Comparison of ENCODE assay signal across 8 mouse cellular contexts in genomic region chr11:72606694-72607407, GRCm38 (mm10). TPM values are rescaled to one million over a fixed set of nuclear protein-coding genes. Genes with fewer than 3 reads are reported as not detected.
DNase-seq lines count a peak whose midpoint lies in the region; ATAC-seq and TF ChIP-seq lines count a peak whose summit lies in the region.

TSS of gene Ube2g1 (plus strand) at chr11:72607283.

- peak; percentile 98 for TF ChIP-seq POLR2A in testis, adult 2 months (IDR thresholded peaks at IDR 0.05; ENCODE audit: control insufficient read depth, low read depth, low read length)

- H3K27me3 ChIP-seq in E14TG2a.4 (ENCODE audit: insufficient read depth, low read length): no peaks in the 10 kb centered on the region
- H3K27me3 ChIP-seq in forebrain, embryonic 12.5 days: no peaks in the 10 kb centered on the region
- no peaks in the 10 kb centered on the region for H3K27me3 ChIP-seq in heart, postnatal 0 days (ENCODE audit: control insufficient read depth, insufficient read depth, low read length)
- no peaks in the 10 kb centered on the region for H3K27me3 ChIP-seq in liver, embryonic 16.5 days (ENCODE audit: control insufficient read depth, insufficient read depth, low read depth, low read length)
- H3K27me3 ChIP-seq in neural tube, embryonic 13.5 days: no peaks in the 10 kb centered on the region
- no peaks in the 10 kb centered on the region for H3K27me3 ChIP-seq in testis, adult 2 months (ENCODE audit: control insufficient read depth, insufficient read depth, low read length)

- H3K4me2 ChIP-seq in forebrain, embryonic 12.5 days: peak within 1 kb of the TSS; percentile 60
- peak within 1 kb of the TSS; percentile 61 for H3K4me2 ChIP-seq in heart, postnatal 0 days (ENCODE audit: low read depth, low read length)
- peak within 1 kb of the TSS; percentile 91 for H3K4me2 ChIP-seq in liver, embryonic 16.5 days (ENCODE audit: low read depth, low read length)
- H3K4me2 ChIP-seq in neural tube, embryonic 13.5 days: peak within 1 kb of the TSS; percentile 58

- ATAC-seq in forebrain, embryonic 12.5 days (ENCODE audit: low FRiP score): peak; percentile 96
- ATAC-seq in heart, postnatal 0 days (ENCODE audit: insufficient read depth, low read depth): peak; percentile 90
- ATAC-seq in liver, embryonic 16.5 days (ENCODE audit: low read depth): peak; percentile 92
- peak; percentile 94 for ATAC-seq in neural tube, embryonic 13.5 days (ENCODE audit: low read depth)

- peak within 1 kb of the TSS; percentile 99 for H3K4me3 ChIP-seq in E14TG2a.4 (replicated peaks; ENCODE audit: low read length)
- H3K4me3 ChIP-seq in forebrain, embryonic 12.5 days (replicated peaks): peak within 1 kb of the TSS; percentile 75
- H3K4me3 ChIP-seq in heart, postnatal 0 days (ENCODE audit: low read depth, low read length): peak within 1 kb of the TSS; percentile 99
- peak within 1 kb of the TSS; percentile 91 for H3K4me3 ChIP-seq in liver, embryonic 16.5 days (ENCODE audit: low read depth, low read length)
- H3K4me3 ChIP-seq in neural tube, embryonic 13.5 days: peak within 1 kb of the TSS; percentile 97
- H3K4me3 ChIP-seq in testis, adult 2 months (ENCODE audit: control insufficient read depth, low read depth, low read length): peak within 1 kb of the TSS; percentile 99

- H3K27ac ChIP-seq in forebrain, embryonic 12.5 days: peak within 1 kb of the TSS; percentile 98
- H3K27ac ChIP-seq in heart, postnatal 0 days (ENCODE audit: low read depth): peak within 1 kb of the TSS; percentile 99
- H3K27ac ChIP-seq in liver, embryonic 16.5 days (ENCODE audit: low read length): peak within 1 kb of the TSS; percentile 99
- H3K27ac ChIP-seq in neural tube, embryonic 13.5 days (replicated peaks): peak within 1 kb of the TSS; percentile 99
- peak within 1 kb of the TSS; percentile 99 for H3K27ac ChIP-seq in testis, adult 2 months (ENCODE audit: control insufficient read depth, insufficient read depth, low read depth, low read length)

- no peaks in the 10 kb centered on the region for H3K36me3 ChIP-seq in E14TG2a.4 (ENCODE audit: insufficient read depth, low read length)
- no peaks in the 10 kb centered on the region for H3K36me3 ChIP-seq in forebrain, embryonic 12.5 days (replicated peaks)
- no peaks in the 10 kb centered on the region for H3K36me3 ChIP-seq in heart, postnatal 0 days (replicated peaks; ENCODE audit: control insufficient read depth, insufficient read depth, low read length)
- H3K36me3 ChIP-seq in liver, embryonic 16.5 days (ENCODE audit: control insufficient read depth, insufficient read depth): no peaks in the 10 kb centered on the region
- H3K36me3 ChIP-seq in neural tube, embryonic 13.5 days: no peaks in the 10 kb centered on the region
- no peaks in the 10 kb centered on the region; the same call in 1 of the 2 replicates for H3K36me3 ChIP-seq in testis, adult 2 months (ENCODE audit: control insufficient read depth, insufficient read depth, low read length)

- H3K9me3 ChIP-seq in E14TG2a.4 (ENCODE audit: low read length): no peaks in the 10 kb centered on the region
- H3K9me3 ChIP-seq in forebrain, embryonic 12.5 days: no peaks in the 10 kb centered on the region
- no peaks in the 10 kb centered on the region for H3K9me3 ChIP-seq in heart, postnatal 0 days (replicated peaks; ENCODE audit: control insufficient read depth, low read length)
- H3K9me3 ChIP-seq in liver, embryonic 16.5 days (replicated peaks; ENCODE audit: control insufficient read depth, low read length): no peaks in the 10 kb centered on the region
- H3K9me3 ChIP-seq in neural tube, embryonic 13.5 days: no peaks in the 10 kb centered on the region

- peaks cover 36% of the 10 kb centered on the region for H3K4me1 ChIP-seq in E14TG2a.4 (replicated peaks; ENCODE audit: low read depth, low read length)
- H3K4me1 ChIP-seq in forebrain, embryonic 12.5 days: peaks cover 10% of the 10 kb centered on the region
- peaks cover 13% of the 10 kb centered on the region; the same call in 1 of the 2 replicates for H3K4me1 ChIP-seq in heart, postnatal 0 days (ENCODE audit: control insufficient read depth, insufficient read depth)
- peaks cover 4% of the 10 kb centered on the region for H3K4me1 ChIP-seq in liver, embryonic 16.5 days (ENCODE audit: control insufficient read depth, low read depth, low read length)
- H3K4me1 ChIP-seq in neural tube, embryonic 13.5 days (replicated peaks): peaks cover 28% of the 10 kb centered on the region
- peaks cover 2% of the 10 kb centered on the region; the same call in 1 of the 2 replicates for H3K4me1 ChIP-seq in testis, adult 2 months (ENCODE audit: control insufficient read depth, insufficient read depth, low read length)

- peak; percentile 96 for DNase-seq in c-Kit-positive CD71-positive TER-119-positive erythroid progenitor cells, embryonic 14.5 days (ENCODE audit: low spot score)
- DNase-seq in heart, postnatal 0 days (ENCODE audit: low spot score): peak; percentile 95
- peak; percentile 98 to 99 for DNase-seq in kidney, postnatal 4 days

- no peak for TF ChIP-seq CTCF in E14TG2a.4 (conservative IDR thresholded peaks at IDR 0.05; ENCODE audit: low read length)
- TF ChIP-seq CTCF in heart, postnatal 0 days (IDR thresholded peaks at IDR 0.05; ENCODE audit: low read depth): peak; percentile 10; the same call in 1 of the 2 replicates
- no peak for TF ChIP-seq CTCF in testis, adult 2 months (IDR thresholded peaks at IDR 0.05; ENCODE audit: control insufficient read depth, insufficient read depth, insufficient replicate concordance, low read depth, low read length)

- peak within 1 kb of the TSS; percentile 96 for H3K9ac ChIP-seq in forebrain, embryonic 12.5 days
- peak within 1 kb of the TSS; percentile 99 for H3K9ac ChIP-seq in heart, postnatal 0 days (replicated peaks; ENCODE audit: low read depth, low read length)
- peak within 1 kb of the TSS; percentile 97 for H3K9ac ChIP-seq in liver, embryonic 16.5 days (ENCODE audit: low read depth, low read length)
- H3K9ac ChIP-seq in neural tube, embryonic 13.5 days: peak within 1 kb of the TSS; percentile 98

- WGBS in forebrain, embryonic 12.5 days: 2% methylated on average over 53 of the region's 56 CpGs
- WGBS in heart, postnatal 0 days: 2% methylated on average over 50 of the region's 56 CpGs
- WGBS in liver, embryonic 16.5 days (ENCODE audit: insufficient replicate concordance): 2% methylated on average over 55 of the region's 56 CpGs
- 2% methylated on average over 43 of the region's 56 CpGs for WGBS in neural tube, embryonic 13.5 days

- TF ChIP-seq EP300 in heart, postnatal 0 days (IDR thresholded peaks at IDR 0.05; ENCODE audit: low read depth): no peak

RNA-seq across cellular contexts. Expression of gene Ube2g1, which starts in this region (rescaled TPM):
- polyA plus RNA-seq in forebrain, embryonic 12.5 days (2016; fragmentation: Nextera tagmentation; extraction: Ambion mirVana): 106 and 113 TPM in 2 replicates
- 47.5 and 51.1 TPM in 2 replicates for total RNA-seq in heart, postnatal 0 days (2014; rRNA removed; ENCODE audit: low replicate concordance)
- polyA plus RNA-seq in heart, postnatal 0 days (2015; fragmentation: Nextera tagmentation; extraction: Ambion mirVana): 56.4 and 58.6 TPM in 2 replicates
- 20.9 and 21.8 TPM in 2 replicates for polyA plus RNA-seq in liver, embryonic 16.5 days (2015; fragmentation: Nextera tagmentation; extraction: Ambion mirVana)
- polyA plus RNA-seq in neural tube, embryonic 13.5 days (2015; fragmentation: Nextera tagmentation; extraction: Ambion mirVana): 108 and 121 TPM in 2 replicates
- polyA plus RNA-seq in testis, adult 2 months (2012; rRNA removed): 3.9 and 4.1 TPM in 2 replicates

Comparison
In these comparisons a context has a peak if more than half of its experiments do, and no peak if none do; other contexts are left out.
1. Peak in every context shown above with its lines: DNase-seq, ATAC-seq, H3K4me3 ChIP-seq and H3K27ac ChIP-seq.